Mouse (Mus musculus) hematopoietic stem cell, adult 5-6 weeks (primary cell): ENCODE measurements around the gene C1qtnf2. TPM values are rescaled to one million over a fixed set of nuclear protein-coding genes. Genes with fewer than 3 reads are reported as not detected.

Experiments used
- ATAC-seq, 2 experiments: fragments of 125-278 bp in 1 of 2; replicated peaks in 1 of 2; 2 replicates each; pipeline ENCODE4 v1.8.0; 2016 to 2017; ENCODE audit warnings: inconsistent platforms in 2 of 2, mild to moderate bottlenecking in 2 of 2, moderate number of reproducible peaks in 2 of 2, low read depth in 1 of 2, moderate TSS enrichment in 1 of 2; ENCODE audit not compliant: low FRiP score in 2 of 2, poor library complexity in 2 of 2, severe bottlenecking in 2 of 2, insufficient read depth in 1 of 2, low TSS enrichment in 1 of 2
- total RNA-seq: library from RNA; stranded (forward); fragments of 172-1452, 232-1000 nt; gene quantifications from 2 replicates; pipeline ENCODE4 v1.2.3, GENCODE M21; 2017

Gene C1qtnf2
- total RNA-seq, result not detected in 2 replicates

DNA sequence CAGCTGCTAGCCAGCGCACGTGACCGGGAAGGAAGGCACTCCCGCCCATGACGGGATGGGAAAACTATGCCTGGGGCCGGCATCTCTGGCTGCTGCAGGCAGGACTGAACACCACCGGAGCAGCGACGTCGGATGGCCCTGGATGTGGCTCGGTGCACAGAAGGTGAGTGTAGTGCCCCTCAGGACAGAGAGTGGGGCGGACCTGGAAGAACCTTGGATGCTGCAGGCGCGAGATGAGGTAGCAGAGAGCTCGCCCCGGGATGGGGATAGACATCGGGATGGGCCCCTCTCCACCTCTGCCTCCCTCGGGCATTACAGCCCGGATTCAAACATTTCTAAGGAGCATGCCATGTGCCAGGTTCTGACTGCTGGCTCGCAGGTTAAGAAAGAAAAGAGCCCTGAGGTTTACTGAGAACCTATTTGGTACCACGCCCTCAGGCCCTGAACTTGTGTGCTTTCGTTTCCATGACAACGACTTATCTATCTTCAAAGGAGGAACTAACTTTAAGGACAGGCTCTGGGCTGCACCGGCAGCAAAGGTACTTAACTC, at the start of gene C1qtnf2:
C1qtnf2 (plus strand) TSS at position 52 of the 550 bp plus-strand sequence.
- peak; percentile 78 to 91 for ATAC-seq

DNA sequence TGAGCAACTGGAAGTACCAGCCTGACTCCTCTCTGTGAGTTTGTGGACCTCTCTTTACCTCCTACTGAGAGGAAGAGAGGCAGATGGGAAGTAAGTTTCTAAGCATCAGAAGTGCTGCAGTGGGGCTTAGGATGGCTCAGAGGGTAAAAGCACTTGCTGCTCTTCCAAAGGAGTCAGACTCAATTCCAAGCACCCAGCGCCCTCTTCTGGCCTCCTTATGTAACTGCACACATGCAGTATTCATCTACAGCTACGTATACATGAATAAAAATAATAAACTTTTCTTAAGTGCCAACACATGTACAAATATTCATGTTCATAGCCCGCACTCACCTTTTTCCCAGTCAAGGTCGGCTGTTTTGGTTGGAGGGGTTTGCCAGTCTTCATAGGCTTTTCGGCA, 49.7 kb upstream of the C1qtnf2 start:
- no peak for ATAC-seq

DNA sequence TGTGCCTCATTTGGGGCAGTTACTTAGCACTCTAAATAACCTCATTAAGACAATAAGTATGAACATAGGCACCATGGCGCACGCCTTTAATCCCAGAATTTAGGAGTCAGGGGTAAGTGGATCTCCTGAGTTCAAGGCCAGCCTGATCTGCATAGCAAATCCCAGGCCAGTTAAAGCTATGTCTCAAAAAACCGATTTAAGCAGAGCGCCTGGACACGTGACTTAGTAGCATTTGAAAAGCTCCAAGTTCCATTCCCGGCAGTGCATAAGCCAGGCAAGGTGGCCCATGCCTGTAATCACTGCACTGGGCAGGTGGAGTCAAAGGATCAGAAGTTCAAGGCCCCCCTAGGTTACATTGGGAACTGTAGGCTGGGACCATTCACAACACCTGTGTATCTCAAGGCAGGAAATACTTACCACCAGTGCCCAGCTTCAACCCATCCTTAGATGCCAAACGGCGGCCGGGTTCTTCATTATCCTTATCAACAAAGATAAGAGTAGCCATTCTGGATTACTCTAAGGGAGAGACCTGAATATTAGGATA, 48.8 kb upstream of the C1qtnf2 start:
- ATAC-seq, result no peak

DNA sequence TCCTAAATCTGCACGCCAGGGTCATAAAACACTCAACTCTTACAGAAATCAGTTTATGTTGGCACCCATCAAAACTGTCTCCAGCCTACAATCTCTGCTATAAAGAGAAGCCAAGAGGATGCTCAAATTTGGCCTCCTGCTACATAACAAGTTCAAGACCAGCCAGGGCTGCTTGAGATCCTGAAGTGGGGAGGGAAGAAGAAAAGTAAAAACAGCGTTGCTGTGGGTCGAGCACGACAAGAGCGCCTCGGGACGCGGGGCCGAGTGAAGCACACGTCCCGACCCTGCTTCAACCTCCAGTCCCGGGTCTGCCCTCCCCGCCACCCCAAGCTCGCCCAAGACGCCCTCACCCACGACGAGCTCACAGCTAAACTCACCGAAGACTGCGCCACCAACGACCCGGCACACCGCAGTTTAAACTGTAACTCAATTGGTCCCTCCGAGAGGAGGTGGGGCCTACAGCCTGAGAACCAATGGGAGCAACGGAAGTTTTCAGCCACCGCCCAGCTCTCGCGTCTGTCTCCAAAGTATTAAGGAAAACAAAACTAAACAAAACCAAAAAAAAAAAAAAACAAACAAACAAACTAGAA, 48.2 kb upstream of the C1qtnf2 start, which contains the start of gene Pttg1:
Pttg1 (minus strand) TSS at position 428 of the 590 bp plus-strand sequence.
- peak; percentile 100 for ATAC-seq

DNA sequence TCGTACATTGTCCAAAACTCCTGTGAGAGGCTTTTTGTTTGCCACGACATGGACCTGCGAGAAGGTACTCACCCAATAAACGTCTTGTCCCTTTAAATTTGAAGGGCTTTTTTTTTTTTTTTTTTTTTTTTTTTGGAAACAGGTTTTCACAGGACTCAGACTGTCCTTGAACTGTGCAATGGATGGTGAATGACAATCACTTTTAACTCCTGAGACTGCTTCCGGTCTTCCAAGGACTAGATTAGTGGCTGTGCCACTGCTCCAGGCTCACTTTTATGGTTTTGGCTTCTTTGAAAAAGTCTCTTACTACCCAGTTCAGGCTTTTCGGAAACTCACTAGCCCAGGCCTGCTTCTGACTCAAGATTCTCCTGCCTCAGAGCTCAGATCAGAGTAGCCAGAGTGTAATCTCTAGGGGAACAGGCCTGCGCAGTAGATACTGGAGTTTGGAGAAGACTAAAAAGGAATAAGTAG, 47.6 kb upstream of the C1qtnf2 start:
- ATAC-seq, result peak in 1 of 2 experiments; percentile 7; a peak in 1 of 4 replicates

DNA sequence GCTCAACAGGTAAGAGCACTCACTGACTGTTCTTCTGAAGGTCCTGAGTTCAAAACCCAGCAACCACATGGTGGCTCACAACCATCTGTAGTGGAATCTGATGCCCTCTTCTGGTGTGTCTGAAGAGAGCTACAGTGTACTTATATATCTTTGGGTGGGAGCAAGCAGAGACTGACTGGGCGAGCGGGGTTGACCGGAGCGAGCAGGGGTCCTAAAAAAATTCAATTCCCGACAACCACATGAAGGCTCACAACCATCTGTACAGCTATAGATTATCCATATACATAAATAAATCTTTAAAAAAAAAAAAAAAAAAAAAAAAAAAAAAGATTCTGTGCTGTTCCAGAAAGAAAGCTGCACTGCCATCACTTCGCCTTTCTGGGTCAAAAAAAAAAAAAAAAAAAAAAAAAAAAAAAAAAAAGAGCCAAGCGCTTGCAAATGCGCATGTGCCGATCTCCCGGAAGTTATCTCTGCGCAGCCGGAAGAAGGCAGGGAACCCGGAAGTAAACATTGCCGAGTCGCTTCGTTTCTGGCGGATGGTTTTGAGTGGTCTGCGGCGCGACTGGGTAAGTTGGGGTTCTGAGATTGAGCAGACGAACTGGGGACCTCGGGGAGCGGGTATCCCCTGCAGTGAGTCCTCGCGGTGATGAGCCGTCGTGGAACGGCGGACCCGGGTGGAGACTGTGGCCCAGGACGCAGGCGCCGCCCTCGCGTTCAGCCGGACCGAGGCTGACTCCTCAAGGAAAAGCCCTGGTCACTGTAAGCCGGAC, 40.6 kb upstream of the C1qtnf2 start, which contains the start of gene Slu7:
Slu7 (plus strand) TSS at position 491 of the 770 bp plus-strand sequence.
- peak; percentile 92 to 96 for ATAC-seq

DNA sequence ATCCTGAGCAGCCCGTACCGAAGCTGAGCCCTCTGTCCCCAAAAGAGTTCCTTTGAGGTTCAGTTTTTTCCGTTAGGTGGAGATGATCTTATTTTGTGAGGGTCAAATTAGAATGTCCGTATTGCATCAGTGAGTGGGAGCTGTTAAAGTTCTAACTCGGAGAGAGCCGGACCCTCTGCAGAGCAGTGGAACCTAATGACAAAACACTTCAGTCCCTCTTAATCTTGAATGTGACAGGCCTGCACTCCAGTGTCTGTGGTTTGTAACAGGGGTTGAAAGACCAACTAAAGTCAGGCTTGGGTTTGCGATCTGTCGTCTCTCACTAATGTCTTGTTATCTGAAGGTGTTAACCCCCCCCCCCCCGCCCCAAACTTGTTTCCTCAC, 40.1 kb upstream of the C1qtnf2 start:
- peak in 1 of 2 experiments; percentile 30; a peak in 1 of 4 replicates for ATAC-seq

DNA sequence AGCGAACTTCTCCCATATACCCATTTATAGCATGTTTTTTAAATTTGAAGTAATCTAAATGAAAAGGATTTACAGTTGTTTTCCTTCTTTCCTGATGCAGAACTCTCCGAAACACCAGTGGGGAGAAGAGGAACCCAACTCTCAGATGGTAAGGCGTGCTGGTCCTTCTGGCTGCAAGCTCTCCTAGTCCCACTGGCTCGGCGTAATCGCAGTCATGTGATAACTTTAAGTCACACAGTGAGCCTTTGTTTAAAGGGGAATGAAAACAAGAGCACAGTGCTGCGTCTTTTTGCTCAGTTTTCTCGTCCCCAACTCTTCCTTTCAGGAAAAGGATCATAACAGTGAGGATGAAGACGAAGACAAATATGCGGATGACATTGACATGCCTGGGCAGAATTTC, 33.0 kb upstream of the C1qtnf2 start:
- ATAC-seq, result no peak

DNA sequence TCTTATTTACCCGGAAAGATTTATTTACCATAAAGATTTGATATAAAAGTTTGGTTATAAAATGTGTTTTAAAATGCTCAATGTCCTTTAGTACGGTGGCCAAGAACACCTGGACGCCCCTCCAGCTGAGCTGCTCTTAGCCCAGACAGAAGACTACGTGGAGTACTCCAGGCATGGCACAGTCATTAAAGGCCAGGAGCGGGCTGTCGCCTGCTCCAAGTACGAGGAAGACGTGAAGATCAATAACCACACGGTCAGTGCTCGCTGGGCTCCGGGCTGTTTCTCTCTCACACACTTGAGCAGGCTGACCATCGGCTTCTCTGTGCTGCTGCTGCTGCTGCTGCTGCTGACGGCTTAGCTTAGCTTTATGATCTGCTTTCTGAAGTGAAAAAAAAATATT, 30.9 kb upstream of the C1qtnf2 start:
- no peak for ATAC-seq

DNA sequence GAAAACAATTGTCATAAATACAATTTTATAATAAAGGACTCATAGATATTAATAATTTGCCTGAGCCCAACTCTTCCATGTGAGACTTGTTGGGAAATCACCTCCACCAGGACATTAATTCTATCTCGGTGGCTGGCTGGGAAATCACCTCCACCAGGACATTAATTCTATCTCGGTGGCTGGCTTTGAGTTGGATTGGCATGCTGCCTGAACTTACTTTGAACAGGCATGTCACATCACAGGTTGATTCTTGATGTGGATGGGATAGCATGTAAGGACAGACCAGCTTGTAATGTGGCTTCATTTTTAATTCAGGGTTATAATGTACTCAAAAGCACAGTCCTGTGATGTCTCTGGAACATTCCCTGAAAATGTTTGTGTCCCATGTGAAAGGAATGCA, 24.2 kb upstream of the C1qtnf2 start:
- ATAC-seq, result no peak

DNA sequence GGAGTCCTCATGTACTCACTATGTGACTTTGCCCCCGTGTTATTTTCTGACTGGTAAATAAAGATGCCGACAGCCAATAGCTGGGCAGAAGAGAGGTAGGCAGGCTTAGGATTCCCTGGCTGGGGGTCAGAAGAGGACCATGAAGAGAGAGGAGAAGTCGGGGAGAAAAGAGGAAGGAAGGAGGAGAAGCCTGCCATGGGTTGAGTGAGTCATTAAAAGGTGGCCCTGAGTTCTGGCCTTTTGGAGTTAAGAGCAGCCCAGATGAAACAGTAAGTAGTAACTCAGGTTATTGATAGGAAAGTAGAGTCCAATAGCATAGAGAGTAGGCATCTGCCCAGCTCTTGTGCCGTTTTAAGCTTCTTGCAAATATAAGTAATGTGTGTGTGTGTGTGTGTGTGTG, 22.8 kb upstream of the C1qtnf2 start:
- ATAC-seq, result peak; percentile 84 to 93

DNA sequence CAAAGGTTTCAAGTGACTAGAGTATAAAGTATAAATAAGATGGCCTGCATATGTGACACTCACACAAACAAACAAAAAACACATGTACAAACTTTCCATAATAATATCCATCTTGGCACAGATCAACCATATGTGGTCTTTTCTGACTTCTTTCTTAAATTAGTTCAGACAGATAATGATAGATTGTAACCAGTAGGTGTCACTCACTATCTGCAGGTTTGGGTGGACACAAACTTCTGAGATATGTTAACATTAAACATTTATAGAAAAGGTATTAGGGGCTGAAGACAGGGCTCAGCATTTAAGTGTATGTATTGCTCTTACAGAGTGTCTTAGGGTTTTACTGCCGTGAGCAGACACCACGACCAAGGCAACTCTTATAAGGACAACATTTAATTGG, 21.8 kb upstream of the C1qtnf2 start:
- no peak for ATAC-seq

DNA sequence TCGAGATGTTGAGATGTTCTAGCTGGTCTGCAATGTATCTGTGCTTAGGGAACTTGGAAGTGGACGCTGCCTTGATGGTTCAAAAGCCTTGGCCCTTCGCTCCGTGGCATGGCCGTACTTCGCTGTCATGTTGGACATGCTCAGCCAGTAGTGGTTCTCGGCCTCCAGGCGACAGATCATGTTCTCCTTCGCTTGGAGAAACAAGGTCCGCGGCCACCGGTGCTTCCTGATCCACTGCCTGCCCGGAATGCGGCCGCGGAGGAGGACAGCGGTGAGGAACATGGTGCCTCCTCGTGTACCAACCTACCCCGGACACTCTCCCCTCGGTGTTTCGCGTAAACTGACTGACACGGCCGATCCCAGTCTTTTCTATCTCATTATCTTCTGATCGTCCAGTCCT, 10.9 kb upstream of the C1qtnf2 start:
- ATAC-seq, result no peak

DNA sequence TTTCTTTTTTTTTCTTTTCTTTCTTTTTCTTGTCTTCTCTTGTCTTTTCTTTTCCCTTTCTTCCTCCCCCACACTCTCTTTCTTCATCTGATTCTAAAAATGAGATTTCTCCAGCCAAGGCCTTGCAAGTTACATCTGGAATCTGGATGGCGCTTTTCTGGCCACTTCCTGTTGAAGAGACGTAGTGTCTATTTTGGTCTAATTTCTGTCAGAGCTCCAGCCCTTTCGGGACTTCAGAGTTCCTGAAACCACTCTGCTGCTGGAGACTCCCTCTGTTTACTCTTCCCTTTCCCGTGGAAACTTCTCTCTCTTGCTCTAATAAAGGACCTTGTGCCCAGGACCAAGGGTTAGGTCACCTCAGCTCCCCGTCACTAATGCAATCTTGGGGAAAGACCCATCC, 4.0 kb upstream of the C1qtnf2 start:
- ATAC-seq, result no peak

DNA sequence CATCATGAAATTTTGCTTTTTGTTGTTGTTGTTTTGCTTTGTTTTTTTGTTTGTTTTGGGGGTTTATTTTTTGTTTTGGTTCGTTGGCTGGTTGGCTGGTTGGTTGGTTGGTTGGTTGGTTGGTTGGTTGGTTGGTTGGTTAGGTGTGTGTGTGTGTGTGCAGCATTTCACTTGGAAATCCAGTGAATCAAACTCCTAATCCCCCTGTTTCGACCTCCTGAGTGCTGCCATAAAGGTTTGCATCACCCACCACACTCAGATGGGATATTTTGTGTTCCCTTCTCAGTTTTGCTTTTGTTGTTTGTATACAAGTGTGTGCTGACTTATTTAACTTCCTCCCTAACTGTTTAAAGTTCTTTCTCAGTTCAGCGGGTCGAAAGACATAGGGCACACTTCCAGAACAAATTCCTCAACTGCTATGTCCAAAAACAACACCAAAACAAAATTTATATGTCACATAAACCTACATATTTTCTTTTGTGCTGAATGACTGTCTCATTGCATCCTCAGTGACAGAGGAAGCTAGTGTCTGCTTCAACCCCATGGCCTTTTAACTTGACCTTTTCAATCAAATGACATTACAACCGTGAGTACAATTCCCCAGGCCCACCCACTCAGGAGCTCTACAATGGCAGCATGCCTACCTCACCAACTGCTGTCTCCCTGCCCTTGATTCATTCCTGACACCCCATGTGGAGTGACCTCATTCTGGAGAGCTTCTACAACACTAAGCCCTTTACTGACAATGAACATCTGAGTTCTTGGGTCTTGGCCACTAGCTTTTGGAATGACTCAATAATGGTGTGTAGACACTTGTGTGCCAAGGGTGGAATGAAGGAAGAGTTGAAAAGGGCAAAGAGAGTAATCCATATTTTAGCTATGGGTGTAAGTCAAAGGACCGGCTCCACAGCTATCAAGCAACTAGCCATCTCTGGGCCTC, 2.9 kb upstream of the C1qtnf2 start:
- no peak for ATAC-seq

DNA sequence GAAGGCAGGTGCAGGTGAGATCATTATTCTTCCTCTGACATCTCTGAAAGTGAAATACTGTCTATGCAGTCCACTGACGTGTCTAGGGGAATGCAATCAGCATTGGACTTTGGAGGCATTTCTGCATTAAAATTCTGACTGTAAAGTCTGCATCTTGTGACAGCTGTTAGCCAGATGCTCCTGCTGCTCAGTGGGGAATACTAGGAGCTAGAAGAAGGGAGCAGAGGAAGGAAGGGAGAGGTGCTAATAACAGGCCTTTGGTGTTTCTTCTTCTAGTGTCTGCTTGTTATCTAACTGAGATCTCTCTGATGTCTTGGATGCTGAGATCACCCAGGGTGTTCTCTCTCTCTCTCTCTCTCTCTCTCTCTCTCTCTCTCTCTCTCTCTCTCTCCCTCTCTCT, 961 bp upstream of the C1qtnf2 start:
- no peak for ATAC-seq

DNA sequence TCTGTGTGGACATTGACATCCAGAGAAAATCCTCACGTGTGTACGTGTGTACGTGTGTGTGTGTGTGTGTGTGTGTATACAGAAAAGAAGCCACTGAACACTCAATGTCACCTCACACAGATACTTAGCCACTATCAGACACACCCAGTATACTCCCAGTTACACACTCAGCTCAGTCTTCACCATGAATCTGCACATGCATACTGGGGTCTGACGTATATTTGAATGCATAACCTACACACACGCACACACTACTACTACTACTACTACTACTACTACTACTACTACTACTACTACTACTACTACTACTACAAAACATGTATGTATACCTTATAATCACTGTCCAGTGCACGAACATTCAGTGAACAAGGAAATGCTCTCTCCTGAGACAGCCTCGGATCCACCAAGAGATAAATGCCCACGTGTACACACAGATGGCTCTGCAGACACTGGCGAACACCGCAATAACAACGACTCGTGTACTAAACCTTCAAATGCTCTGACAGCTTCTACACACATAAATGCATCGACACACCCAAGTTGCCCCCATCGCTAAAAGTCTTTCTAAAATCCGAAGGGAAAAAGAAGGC, 346 bp upstream of the C1qtnf2 start:
- no peak for ATAC-seq
